Mouse (Mus musculus): ENCODE results near the gene Stambpl1.
"Not testable (repeated sequence)": the region's sequence is repeated elsewhere in the genome, so short reads cannot be mapped to it uniquely, and the experiment has no call there.

Gene Stambpl1

DNA sequence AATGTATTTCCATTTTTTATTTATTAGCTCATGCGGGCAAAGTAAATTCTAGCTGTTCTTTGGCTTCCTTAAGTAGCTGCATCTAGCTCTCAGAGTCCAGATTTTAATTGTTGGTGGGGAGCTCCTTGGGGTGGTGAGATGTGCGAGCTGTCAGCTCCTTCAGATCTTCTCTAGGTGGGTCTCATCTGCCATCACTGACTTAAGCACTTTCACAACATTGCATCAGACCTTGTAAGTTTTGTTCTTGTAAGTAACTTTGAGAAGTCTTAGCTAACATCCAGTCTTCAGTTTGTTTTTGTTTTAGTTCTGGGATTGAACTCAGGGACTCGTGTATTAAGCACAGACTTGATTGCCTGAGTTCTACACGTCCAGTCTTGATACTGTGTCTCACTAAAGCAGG, 6.9 kb downstream of the Stambpl1 start:
- no peak for DNase-seq (ENCODE audit: low spot score)

- DNase-seq (ENCODE audit: low spot score) = no peak
These were observed 7.5 kb downstream of the Stambpl1 start for GRCm38 (mm10) chr19:34199488-34199887.

GRCm38 (mm10) chr19:34202668-34203067, 10.6 kb downstream of the Stambpl1 start:
- DNase-seq (ENCODE audit: low spot score) = no peak

DNA sequence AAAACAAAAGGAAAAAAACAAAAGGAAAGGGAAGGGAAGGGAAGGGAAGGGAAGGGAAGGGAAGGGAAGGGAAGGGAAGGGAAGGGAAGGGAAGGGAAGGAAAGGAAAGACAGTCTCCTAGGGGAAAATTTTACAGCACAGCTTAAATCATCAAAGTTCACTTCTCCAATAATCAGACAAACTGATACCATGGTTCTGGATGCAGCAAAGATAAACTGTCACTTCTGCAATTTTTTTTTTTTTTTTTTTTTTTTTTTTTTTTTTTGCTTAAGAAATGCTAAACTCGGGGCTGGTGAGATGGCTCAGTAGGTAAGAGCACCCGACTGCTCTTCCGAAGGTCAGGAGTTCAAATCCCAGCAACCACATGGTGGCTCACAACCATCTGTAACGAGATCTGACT, 14.1 kb downstream of the Stambpl1 start:
- not testable (repeated sequence) for DNase-seq (ENCODE audit: low spot score)

GRCm38 (mm10) chr19:34206760-34207440, 14.9 kb downstream of the Stambpl1 start:
- DNase-seq (ENCODE audit: low spot score) = no peak

DNA sequence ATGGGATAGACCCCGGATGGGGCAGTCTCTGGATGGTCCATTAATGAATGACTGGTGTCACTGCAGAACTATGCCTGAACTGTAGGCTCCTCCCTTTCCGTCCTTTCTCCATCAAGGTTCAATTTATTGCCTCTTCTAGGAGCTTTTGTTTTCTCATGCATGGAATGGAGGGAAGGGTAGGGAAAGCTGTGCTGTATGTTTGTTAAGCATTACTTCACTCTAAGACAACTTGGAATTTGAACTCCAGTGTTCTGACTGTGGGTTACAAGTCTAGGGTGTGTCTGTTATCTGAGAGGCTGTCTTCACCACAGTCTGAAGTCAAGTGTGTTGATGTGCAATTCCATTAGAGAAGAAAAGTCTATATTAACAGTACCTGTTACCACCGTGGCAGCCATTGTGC, 17.0 kb downstream of the Stambpl1 start:
- DNase-seq (ENCODE audit: low spot score) = no peak

DNA sequence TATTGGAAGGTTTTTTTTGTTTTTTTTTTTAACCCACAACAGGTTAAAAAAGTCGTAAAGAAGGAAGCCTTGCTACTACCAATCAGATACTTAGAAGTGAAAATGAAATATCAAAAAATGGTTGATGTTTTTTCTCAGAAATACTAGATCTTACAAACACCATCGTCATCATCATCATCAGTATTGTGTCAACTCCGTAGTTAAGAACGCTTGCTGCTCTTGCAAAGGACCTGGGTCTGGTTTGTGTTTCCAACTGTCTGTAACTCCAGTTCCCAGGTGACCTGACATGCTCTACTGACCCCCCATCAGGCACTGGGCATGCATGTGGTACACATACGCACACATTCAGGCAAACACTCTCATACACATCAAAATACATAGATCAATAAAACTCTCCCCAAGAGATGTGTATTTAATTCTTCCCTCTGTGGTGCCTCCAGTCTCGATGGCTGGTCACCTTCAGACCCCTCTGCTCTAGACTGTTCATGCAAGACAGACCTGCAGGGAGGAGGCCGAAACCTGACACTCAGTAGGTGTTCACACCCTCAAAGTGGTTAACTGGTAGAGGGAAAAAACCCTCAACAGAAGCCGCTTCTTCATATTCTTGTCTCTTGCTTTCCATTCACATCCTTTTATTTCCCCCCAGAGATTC, 18.0 kb downstream of the Stambpl1 start:
- no peak for DNase-seq (ENCODE audit: low spot score)

- no peak for DNase-seq (ENCODE audit: low spot score)
These were observed 18.8 kb downstream of the Stambpl1 start for GRCm38 (mm10) chr19:34210841-34211240.

DNA sequence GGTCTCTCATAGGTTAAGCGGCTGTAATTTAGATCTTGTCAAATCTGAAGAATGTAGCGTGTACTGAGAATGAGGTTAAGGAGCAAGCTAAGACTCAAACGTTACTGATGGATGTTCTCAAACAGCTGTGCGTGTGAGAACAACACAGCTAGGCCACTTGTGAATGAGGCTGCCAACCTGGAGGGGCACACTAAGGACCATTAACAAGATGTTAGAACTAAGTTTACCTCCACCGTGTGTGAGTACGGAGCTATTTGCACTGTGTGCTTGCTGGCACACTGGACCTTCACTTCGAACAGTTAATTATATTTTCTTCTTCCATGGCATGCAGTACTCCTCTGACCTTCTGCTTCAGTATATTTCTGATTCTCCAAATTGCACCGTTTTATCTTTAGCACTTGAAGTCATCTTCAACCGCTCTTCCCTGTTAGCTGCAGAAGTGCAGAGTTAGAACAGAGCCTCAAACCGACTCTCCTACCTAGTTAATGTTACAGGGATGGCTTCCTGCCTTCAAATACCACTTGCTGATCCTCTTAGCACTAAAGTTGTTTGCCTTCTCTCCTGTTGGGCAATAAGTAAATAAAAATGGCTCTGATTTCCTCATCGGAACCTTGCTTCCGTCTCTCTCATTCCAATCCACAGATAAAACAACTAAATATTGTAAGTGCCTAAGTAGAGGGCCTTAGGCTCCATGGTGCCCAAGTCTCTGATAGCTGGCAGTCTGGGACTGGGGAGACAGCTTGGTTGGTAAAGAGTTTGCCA, 20.6 kb downstream of the Stambpl1 start:
- DNase-seq (ENCODE audit: low spot score) = no peak

GRCm38 (mm10) chr19:34213251-34213645, 21.2 kb downstream of the Stambpl1 start:
- no peak for DNase-seq (ENCODE audit: low spot score)

GRCm38 (mm10) chr19:34214136-34214535, 22.1 kb downstream of the Stambpl1 start:
- DNase-seq (ENCODE audit: low spot score) = no peak

DNA sequence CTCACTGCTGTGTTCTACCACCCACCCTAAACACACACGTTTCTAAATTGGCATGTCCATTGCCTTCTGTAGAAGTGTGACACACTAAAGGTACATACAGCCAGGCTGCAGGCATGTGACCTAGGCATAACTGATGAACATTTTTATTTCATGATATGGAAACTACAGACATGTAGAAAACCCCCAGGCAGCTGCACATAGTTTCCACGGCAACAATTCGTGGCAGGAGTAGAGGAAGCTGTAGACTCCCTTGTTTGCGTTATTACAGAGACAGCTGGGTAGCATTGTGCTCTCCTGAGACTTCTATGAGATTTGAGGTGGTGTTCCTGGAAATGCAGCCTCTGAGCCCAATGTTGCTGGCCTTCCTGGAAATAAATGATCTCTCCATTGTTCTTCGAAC, 24.9 kb downstream of the Stambpl1 start:
- no peak for DNase-seq (ENCODE audit: low spot score)

DNA sequence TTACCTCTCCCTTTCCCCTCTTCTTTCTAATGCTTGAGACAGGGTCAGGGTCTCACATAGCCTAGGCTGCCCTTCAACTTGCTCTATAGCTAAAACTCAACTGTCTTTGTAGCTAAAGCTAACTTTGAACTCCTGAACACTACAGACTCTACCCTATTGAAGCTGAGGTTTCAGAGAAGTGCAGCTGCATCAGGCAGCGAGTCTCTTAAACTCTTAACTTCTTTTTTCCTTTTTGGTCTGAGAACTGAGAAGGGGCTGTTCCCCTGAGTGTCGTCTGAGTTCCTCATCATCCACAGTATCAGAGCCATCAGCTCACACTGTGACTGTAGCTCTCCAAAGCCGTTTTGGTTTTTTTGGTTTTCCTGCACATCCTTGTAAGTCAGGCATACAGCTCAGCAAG, 25.7 kb downstream of the Stambpl1 start:
- DNase-seq (ENCODE audit: low spot score) = no peak

DNA sequence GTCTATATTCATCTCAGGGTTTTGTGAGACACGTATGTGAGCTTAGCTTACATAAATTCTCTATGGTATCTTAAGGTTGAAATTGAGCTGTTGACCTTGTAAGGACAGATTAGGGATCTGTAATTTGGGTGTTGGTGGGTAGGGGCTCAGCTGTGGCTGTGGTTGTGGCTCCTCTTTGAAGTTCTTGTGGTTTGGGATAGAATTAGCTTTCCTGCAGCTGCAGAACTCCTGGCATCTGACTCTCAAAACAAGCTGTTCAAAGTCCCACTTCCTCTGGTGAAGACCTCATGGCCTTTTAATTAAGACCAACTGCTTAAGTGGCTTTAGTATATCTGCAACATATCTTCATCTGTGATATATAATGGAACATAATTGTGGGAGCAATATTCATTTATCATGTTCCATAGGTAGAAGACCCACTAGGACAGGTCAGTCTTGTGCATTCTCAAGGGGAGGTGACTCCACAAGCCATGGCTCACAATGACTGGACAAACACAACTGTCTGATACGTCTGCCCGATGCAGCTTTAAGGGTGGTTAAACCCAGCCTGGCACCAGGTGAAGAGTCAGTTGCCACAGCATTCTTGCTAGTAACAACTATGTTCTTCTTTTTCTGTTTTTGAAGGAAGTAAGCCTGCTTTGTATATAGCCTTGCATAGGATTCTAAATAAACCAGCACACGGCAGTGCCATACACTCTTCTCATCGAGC, 27.4 kb downstream of the Stambpl1 start:
- DNase-seq (ENCODE audit: low spot score) = no peak

DNA sequence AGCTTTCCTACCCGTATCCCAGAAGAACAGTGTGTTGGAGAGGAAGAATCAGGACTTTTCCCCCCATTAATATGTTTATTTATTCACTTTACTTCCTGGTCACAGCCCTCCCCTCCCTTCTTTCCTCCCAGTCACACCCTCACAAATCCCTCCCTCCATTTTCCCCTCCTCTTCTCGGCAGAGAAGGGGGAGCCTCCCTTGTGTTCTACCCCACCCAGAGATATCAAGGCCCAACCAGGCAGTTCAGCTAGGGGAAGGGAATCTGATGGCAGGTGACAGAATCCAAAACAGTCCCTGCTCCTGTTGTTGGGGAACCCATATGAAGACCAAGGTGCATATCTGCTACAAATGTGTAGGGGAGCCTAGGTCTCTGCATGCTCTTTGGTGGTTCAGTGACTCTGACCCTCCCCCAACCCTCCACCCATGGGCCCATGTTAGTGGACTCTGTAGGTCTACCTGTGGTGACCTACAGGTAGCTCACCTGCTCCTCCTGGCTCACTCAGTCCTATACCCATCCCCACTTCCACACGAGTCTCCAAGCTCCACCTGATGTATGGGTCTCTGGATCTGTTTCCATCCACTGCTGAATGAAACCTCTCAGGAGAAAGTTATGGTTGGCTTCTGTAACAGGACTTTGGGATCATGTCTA, 28.8 kb downstream of the Stambpl1 start:
- no peak for DNase-seq (ENCODE audit: low spot score)

- DNase-seq (ENCODE audit: low spot score) = no peak
These were observed 30.8 kb downstream of the Stambpl1 start for GRCm38 (mm10) chr19:34222805-34223204.

DNA sequence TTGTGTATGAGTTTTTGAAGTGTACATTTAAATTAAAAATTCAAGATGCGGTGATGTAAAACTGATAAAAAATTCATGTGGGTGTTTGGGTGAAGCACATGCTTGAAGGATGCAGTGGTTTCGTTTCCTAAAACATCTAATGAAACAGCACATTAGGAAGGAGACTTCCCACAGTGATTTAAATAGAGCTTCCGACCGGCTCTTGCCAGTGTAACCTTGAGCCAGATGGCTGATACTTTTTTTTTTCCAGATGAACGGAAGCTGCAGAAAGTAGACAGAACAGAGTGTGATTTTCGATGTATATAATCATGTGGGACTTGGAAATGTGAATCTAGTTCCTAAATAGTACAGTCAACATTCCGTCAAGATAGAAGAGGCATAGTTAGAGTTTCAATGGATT, 39.6 kb downstream of the Stambpl1 start:
- DNase-seq (ENCODE audit: low spot score) = no peak

GRCm38 (mm10) chr19:34232326-34232725, 40.3 kb downstream of the Stambpl1 start:
- no peak for DNase-seq (ENCODE audit: low spot score)

- DNase-seq (ENCODE audit: low spot score) = no peak
These were observed 41.9 kb downstream of the Stambpl1 start for GRCm38 (mm10) chr19:34233944-34234343.

DNA sequence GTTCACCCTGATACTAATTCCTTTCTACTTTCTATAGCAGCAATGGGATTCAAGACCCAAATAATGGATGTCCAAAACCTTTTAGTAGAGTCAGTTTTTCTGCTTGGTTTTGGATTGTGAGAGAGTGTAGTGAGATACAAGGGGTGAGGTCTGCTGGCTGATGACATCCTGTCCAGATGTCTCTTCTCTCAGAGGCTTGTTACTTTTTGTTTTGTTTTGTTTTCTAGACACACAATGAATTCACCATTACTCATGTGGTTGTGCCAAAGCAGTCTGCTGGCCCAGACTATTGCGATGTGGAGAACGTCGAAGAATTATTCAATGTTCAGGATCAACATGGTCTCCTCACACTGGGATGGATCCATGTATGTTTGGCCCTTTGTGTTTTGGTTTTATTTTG, 44.0 kb downstream of the Stambpl1 start:
- DNase-seq (ENCODE audit: low spot score) = no peak

- no peak for DNase-seq (ENCODE audit: low spot score)
These were observed 45.7 kb downstream of the Stambpl1 start for GRCm38 (mm10) chr19:34237746-34238145.

All from ovary, postnatal 10 days (tissue).